Mouse (Mus musculus): ENCODE results near the gene Ttn.

GRCm38 (mm10) chr2:76675949-76676348 is 306.4 kb downstream of the Ttn start:
- no peak for TF ChIP-seq POLR2A (IDR thresholded peaks at IDR 0.05; ENCODE audit: low read depth, low read length)
- no peak for TF ChIP-seq CTCF (IDR thresholded peaks at IDR 0.05; ENCODE audit: borderline replicate concordance, insufficient read depth, low read length)
